Mouse (Mus musculus): ENCODE data around the gene Palm2. TPM values are rescaled to one million over a fixed set of nuclear protein-coding genes. Genes with fewer than 3 reads are reported as not detected.

Palm2 gene
- polyA plus RNA-seq, 1 experiment = 14.1 TPM

- no peak for TF ChIP-seq POLR2A (IDR thresholded peaks at IDR 0.05; ENCODE audit: extremely low read depth, insufficient read depth, low read length)
- TF ChIP-seq CTCF (IDR thresholded peaks at IDR 0.05; ENCODE audit: extremely low read depth, insufficient read depth, low read length) = peak; percentile 43; the same call in 1 of the 2 replicates
- no peak overlapping the region for H3K4me3 ChIP-seq (ENCODE audit: insufficient read depth, low read length)
- H3K27ac ChIP-seq (ENCODE audit: insufficient read depth, low read length) = no peak overlapping the region
- H3K4me1 ChIP-seq (ENCODE audit: control insufficient read depth, insufficient read depth, low read length) = peaks cover 6% of the 10 kb centered on the region
Observed at GRCm38 (mm10) chr4:57670813-57671469, 236.9 kb downstream of the Palm2 start.

GRCm38 (mm10) chr4:57672541-57672940, 238.5 kb downstream of the Palm2 start:
- TF ChIP-seq POLR2A (IDR thresholded peaks at IDR 0.05; ENCODE audit: extremely low read depth, insufficient read depth, low read length) = no peak
- TF ChIP-seq CTCF (IDR thresholded peaks at IDR 0.05; ENCODE audit: extremely low read depth, insufficient read depth, low read length) = no peak
- Histone ChIP-seq H3K4me3 (ENCODE audit: insufficient read depth, low read length) (no peak overlapping the region), H3K27ac (ENCODE audit: insufficient read depth, low read length) (no peak overlapping the region), H3K4me1 (ENCODE audit: control insufficient read depth, insufficient read depth, low read length) (peaks cover 5% of the 10 kb centered on the region)

- no peak overlapping the region for H3K4me3 ChIP-seq (ENCODE audit: insufficient read depth, low read length)
- H3K27ac ChIP-seq (ENCODE audit: insufficient read depth, low read length) = no peak overlapping the region
- TF ChIP-seq CTCF (IDR thresholded peaks at IDR 0.05; ENCODE audit: extremely low read depth, insufficient read depth, low read length) (peak; percentile 95), POLR2A (IDR thresholded peaks at IDR 0.05; ENCODE audit: extremely low read depth, insufficient read depth, low read length) (no peak)
- H3K4me1 ChIP-seq (ENCODE audit: control insufficient read depth, insufficient read depth, low read length) = peaks cover 2% of the 10 kb centered on the region
Observed at GRCm38 (mm10) chr4:57672996-57673906, 239.2 kb downstream of the Palm2 start.

GRCm38 (mm10) chr4:57674351-57674750, 240.3 kb downstream of the Palm2 start:
- Histone ChIP-seq H3K27ac (ENCODE audit: insufficient read depth, low read length) (no peak overlapping the region), H3K4me1 (ENCODE audit: control insufficient read depth, insufficient read depth, low read length) (peaks cover 2% of the 10 kb centered on the region)
- TF ChIP-seq POLR2A (IDR thresholded peaks at IDR 0.05; ENCODE audit: extremely low read depth, insufficient read depth, low read length) = no peak
- no peak for TF ChIP-seq CTCF (IDR thresholded peaks at IDR 0.05; ENCODE audit: extremely low read depth, insufficient read depth, low read length)

GRCm38 (mm10) chr4:57675387-57675786, 241.3 kb downstream of the Palm2 start:
- H3K4me1 ChIP-seq (ENCODE audit: control insufficient read depth, insufficient read depth, low read length) = peaks cover 2% of the 10 kb centered on the region
- no peak overlapping the region for H3K4me3 ChIP-seq (ENCODE audit: insufficient read depth, low read length)
- TF ChIP-seq POLR2A (IDR thresholded peaks at IDR 0.05; ENCODE audit: extremely low read depth, insufficient read depth, low read length) (no peak), CTCF (IDR thresholded peaks at IDR 0.05; ENCODE audit: extremely low read depth, insufficient read depth, low read length) (no peak)
- H3K27ac ChIP-seq (ENCODE audit: insufficient read depth, low read length) = peak overlapping the region; percentile 37; the same call in 1 of the 2 replicates

More at GRCm38 (mm10) chr4:57674351-57674750, 240.3 kb downstream of the Palm2 start:
- H3K4me3 ChIP-seq (ENCODE audit: insufficient read depth, low read length) = no peak overlapping the region

GRCm38 (mm10) chr4:57677916-57678315, 243.9 kb downstream of the Palm2 start:
- Histone ChIP-seq H3K27ac (ENCODE audit: insufficient read depth, low read length) (no peak overlapping the region), H3K4me3 (ENCODE audit: insufficient read depth, low read length) (no peak overlapping the region), H3K4me1 (ENCODE audit: control insufficient read depth, insufficient read depth, low read length) (no peaks in the 10 kb centered on the region; the same call in 1 of the 2 replicates)
- TF ChIP-seq POLR2A (IDR thresholded peaks at IDR 0.05; ENCODE audit: extremely low read depth, insufficient read depth, low read length) (no peak), CTCF (IDR thresholded peaks at IDR 0.05; ENCODE audit: extremely low read depth, insufficient read depth, low read length) (no peak)

- Histone ChIP-seq H3K4me3 (ENCODE audit: insufficient read depth, low read length) (no peak overlapping the region), H3K4me1 (ENCODE audit: control insufficient read depth, insufficient read depth, low read length) (no peaks in the 10 kb centered on the region; the same call in 1 of the 2 replicates), H3K27ac (ENCODE audit: insufficient read depth, low read length) (no peak overlapping the region)
- TF ChIP-seq POLR2A (IDR thresholded peaks at IDR 0.05; ENCODE audit: extremely low read depth, insufficient read depth, low read length) (no peak), CTCF (IDR thresholded peaks at IDR 0.05; ENCODE audit: extremely low read depth, insufficient read depth, low read length) (no peak)
Observed at GRCm38 (mm10) chr4:57678991-57679457, 245.0 kb downstream of the Palm2 start.

- no peak for TF ChIP-seq POLR2A (IDR thresholded peaks at IDR 0.05; ENCODE audit: extremely low read depth, insufficient read depth, low read length)
- no peak for TF ChIP-seq CTCF (IDR thresholded peaks at IDR 0.05; ENCODE audit: extremely low read depth, insufficient read depth, low read length)
- H3K4me3 ChIP-seq (ENCODE audit: insufficient read depth, low read length) = no peak overlapping the region
- H3K27ac ChIP-seq (ENCODE audit: insufficient read depth, low read length) = no peak overlapping the region
- H3K4me1 ChIP-seq (ENCODE audit: control insufficient read depth, insufficient read depth, low read length) = no peaks in the 10 kb centered on the region; the same call in 1 of the 2 replicates
Observed at GRCm38 (mm10) chr4:57680186-57680585, 246.1 kb downstream of the Palm2 start.

GRCm38 (mm10) chr4:57681511-57681910, 247.5 kb downstream of the Palm2 start:
- Histone ChIP-seq H3K4me1 (ENCODE audit: control insufficient read depth, insufficient read depth, low read length) (no peaks in the 10 kb centered on the region), H3K4me3 (ENCODE audit: insufficient read depth, low read length) (no peak overlapping the region), H3K27ac (ENCODE audit: insufficient read depth, low read length) (no peak overlapping the region)
- no peak for TF ChIP-seq CTCF (IDR thresholded peaks at IDR 0.05; ENCODE audit: extremely low read depth, insufficient read depth, low read length)
- no peak for TF ChIP-seq POLR2A (IDR thresholded peaks at IDR 0.05; ENCODE audit: extremely low read depth, insufficient read depth, low read length)
